Mouse (Mus musculus): ENCODE results near the gene Trak1. TPM values are rescaled to one million over a fixed set of nuclear protein-coding genes. Genes with fewer than 3 reads are reported as not detected.
"Not testable (repeated sequence)": the region's sequence is repeated elsewhere in the genome, so short reads cannot be mapped to it uniquely, and the experiment has no call there.

Gene Trak1
- polyA plus RNA-seq, 1 experiment from 2014 or later, result 16.2 TPM

DNA sequence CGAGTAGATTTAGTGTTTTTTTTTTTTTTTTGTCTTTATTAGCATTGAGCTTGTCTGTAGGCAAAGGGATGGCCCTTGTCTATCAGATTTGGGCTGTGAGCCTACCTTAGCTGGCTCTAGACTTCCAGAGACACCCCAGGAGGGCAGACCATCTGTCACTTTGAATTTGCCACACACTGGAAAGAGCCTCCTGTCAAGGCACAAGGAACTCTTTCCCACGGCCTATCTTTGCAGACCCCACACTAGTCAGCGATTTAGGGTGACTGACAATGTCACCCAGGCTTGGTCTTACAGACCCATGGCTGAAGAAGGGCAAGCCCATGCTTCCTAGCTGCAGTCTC is 147.0 kb downstream of the Trak1 start:
- H3K4me1 ChIP-seq (ENCODE audit: insufficient read depth, low read length), result no peaks in the 10 kb centered on the region
- no peak overlapping the region for H3K27ac ChIP-seq (ENCODE audit: low read length)

GRCm38 (mm10) chr9:121445364-121445763 is 148.1 kb downstream of the Trak1 start:
- H3K36me3 ChIP-seq (ENCODE audit: insufficient read depth, low read length), result peaks cover 36% of the 10 kb centered on the region
- no peak overlapping the region for H3K4me2 ChIP-seq (replicated peaks; ENCODE audit: low read depth, low read length)
- no peaks in the 10 kb centered on the region for H3K27me3 ChIP-seq (ENCODE audit: insufficient read depth, low read length)
- H3K4me3 ChIP-seq (ENCODE audit: low read length), result no peak overlapping the region
- H3K9ac ChIP-seq (replicated peaks; ENCODE audit: low read length), result no peak overlapping the region
- 80% methylated on average over 2 of the region's 2 CpGs for WGBS
- H3K9me3 ChIP-seq (ENCODE audit: low read length), result no peaks in the 10 kb centered on the region
- no peak overlapping the region for H3K27ac ChIP-seq (ENCODE audit: low read length)
- ATAC-seq (ENCODE audit: low FRiP score, low TSS enrichment), result no peak
- H3K4me1 ChIP-seq (ENCODE audit: insufficient read depth, low read length), result no peaks in the 10 kb centered on the region

More for the DNA sequence above, 147.0 kb downstream of the Trak1 start:
- no peak overlapping the region for H3K9ac ChIP-seq (replicated peaks; ENCODE audit: low read length)
- no peaks in the 10 kb centered on the region for H3K9me3 ChIP-seq (ENCODE audit: low read length)
- ATAC-seq (ENCODE audit: low FRiP score, low TSS enrichment), result no peak
- 74% methylated on average over 3 of the region's 3 CpGs for WGBS
- no peaks in the 10 kb centered on the region for H3K27me3 ChIP-seq (ENCODE audit: insufficient read depth, low read length)
- H3K4me3 ChIP-seq (ENCODE audit: low read length), result no peak overlapping the region
- no peak overlapping the region for H3K4me2 ChIP-seq (replicated peaks; ENCODE audit: low read depth, low read length)
- H3K36me3 ChIP-seq (ENCODE audit: insufficient read depth, low read length), result peaks cover 29% of the 10 kb centered on the region

DNA sequence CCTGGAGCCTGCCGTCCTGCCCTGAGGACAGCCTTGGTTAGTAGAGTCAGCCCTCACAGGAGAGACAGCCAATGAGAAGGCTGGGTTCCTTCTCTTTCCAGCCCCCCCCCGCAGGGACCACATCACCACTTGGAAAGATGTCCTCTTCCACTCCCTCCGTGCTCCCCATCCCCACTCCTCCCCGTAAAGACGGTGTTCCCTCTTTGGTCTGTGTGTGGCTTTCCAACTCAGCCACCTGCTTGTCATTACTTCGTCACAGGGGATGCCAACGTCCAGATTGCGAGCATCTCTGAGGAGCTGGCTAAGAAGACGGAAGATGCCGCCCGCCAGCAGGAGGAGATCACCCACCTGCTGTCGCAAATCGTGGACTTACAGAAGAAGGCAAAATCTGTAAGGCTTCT is 149.1 kb downstream of the Trak1 start:
- Histone ChIP-seq H3K9ac (replicated peaks; ENCODE audit: low read length) (no peak overlapping the region), H3K27ac (ENCODE audit: low read length) (no peak overlapping the region), H3K4me3 (ENCODE audit: low read length) (no peak overlapping the region), H3K27me3 (ENCODE audit: insufficient read depth, low read length) (no peaks in the 10 kb centered on the region), H3K4me2 (replicated peaks; ENCODE audit: low read depth, low read length) (no peak overlapping the region), H3K9me3 (ENCODE audit: low read length) (no peaks in the 10 kb centered on the region), H3K36me3 (ENCODE audit: insufficient read depth, low read length) (peaks cover 41% of the 10 kb centered on the region), H3K4me1 (ENCODE audit: insufficient read depth, low read length) (no peaks in the 10 kb centered on the region)
- WGBS, result 88% methylated on average over 13 of the region's 13 CpGs
- no peak for ATAC-seq (ENCODE audit: low FRiP score, low TSS enrichment)

GRCm38 (mm10) chr9:121452342-121452942 is 155.1 kb downstream of the Trak1 start:
- not testable (repeated sequence) for H3K27me3 ChIP-seq (ENCODE audit: insufficient read depth, low read length); H3K9me3 ChIP-seq (ENCODE audit: low read length); ATAC-seq (ENCODE audit: low FRiP score, low TSS enrichment); H3K4me2 ChIP-seq (replicated peaks; ENCODE audit: low read depth, low read length); H3K9ac ChIP-seq (replicated peaks; ENCODE audit: low read length); H3K4me1 ChIP-seq (ENCODE audit: insufficient read depth, low read length); H3K27ac ChIP-seq (ENCODE audit: low read length); H3K4me3 ChIP-seq (ENCODE audit: low read length)
- peaks cover 48% of the 10 kb centered on the region for H3K36me3 ChIP-seq (ENCODE audit: insufficient read depth, low read length)
- 79% methylated on average over 9 of the region's 9 CpGs for WGBS

- ATAC-seq (ENCODE audit: low FRiP score, low TSS enrichment), result no peak
- Histone ChIP-seq H3K36me3 (ENCODE audit: insufficient read depth, low read length) (peaks cover 30% of the 10 kb centered on the region), H3K4me3 (ENCODE audit: low read length) (no peak overlapping the region), H3K9me3 (ENCODE audit: low read length) (no peaks in the 10 kb centered on the region), H3K27me3 (ENCODE audit: insufficient read depth, low read length) (no peaks in the 10 kb centered on the region), H3K4me2 (replicated peaks; ENCODE audit: low read depth, low read length) (no peak overlapping the region), H3K27ac (ENCODE audit: low read length) (no peak overlapping the region), H3K9ac (replicated peaks; ENCODE audit: low read length) (no peak overlapping the region), H3K4me1 (ENCODE audit: insufficient read depth, low read length) (peaks cover 1% of the 10 kb centered on the region)
- WGBS, result 84% methylated on average over 3 of the region's 3 CpGs
These were observed 157.6 kb downstream of the Trak1 start for GRCm38 (mm10) chr9:121454891-121455290.

GRCm38 (mm10) chr9:121456739-121457515 is 159.6 kb downstream of the Trak1 start:
- H3K9ac ChIP-seq (replicated peaks; ENCODE audit: low read length), result no peak overlapping the region
- H3K27me3 ChIP-seq (ENCODE audit: insufficient read depth, low read length), result no peaks in the 10 kb centered on the region
- no peak overlapping the region for H3K4me3 ChIP-seq (ENCODE audit: low read length)
- H3K27ac ChIP-seq (ENCODE audit: low read length), result no peak overlapping the region
- H3K9me3 ChIP-seq (ENCODE audit: low read length), result no peaks in the 10 kb centered on the region
- H3K4me2 ChIP-seq (replicated peaks; ENCODE audit: low read depth, low read length), result no peak overlapping the region
- peaks cover 30% of the 10 kb centered on the region for H3K36me3 ChIP-seq (ENCODE audit: insufficient read depth, low read length)
- ATAC-seq (ENCODE audit: low FRiP score, low TSS enrichment), result no peak
- 78% methylated on average over 13 of the region's 13 CpGs for WGBS
- H3K4me1 ChIP-seq (ENCODE audit: insufficient read depth, low read length), result peaks cover 8% of the 10 kb centered on the region

DNA sequence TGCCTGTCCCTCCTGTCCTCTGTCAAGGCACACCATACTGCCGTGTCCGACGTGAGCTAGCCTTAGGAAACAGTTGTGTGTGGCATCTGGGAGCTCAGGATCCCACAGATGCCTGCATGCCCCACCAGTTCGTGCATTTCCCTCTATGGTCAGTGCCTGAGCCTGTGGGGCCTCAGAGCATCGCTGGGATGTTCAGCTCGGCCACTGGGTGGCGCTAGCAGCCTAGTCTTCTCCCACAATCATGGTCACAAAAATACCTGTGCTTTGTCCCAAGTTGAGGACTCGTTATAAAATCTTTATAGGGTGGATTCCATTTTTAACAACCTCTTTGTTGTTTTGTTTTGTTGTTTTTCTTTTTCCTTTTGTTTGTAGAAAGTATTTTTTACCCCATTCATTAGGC is 161.2 kb downstream of the Trak1 start:
- no peaks in the 10 kb centered on the region for H3K27me3 ChIP-seq (ENCODE audit: insufficient read depth, low read length)
- H3K27ac ChIP-seq (ENCODE audit: low read length), result no peak overlapping the region
- no peak overlapping the region for H3K4me2 ChIP-seq (replicated peaks; ENCODE audit: low read depth, low read length)
- no peaks in the 10 kb centered on the region for H3K9me3 ChIP-seq (ENCODE audit: low read length)
- peaks cover 8% of the 10 kb centered on the region for H3K4me1 ChIP-seq (ENCODE audit: insufficient read depth, low read length)
- no peak for ATAC-seq (ENCODE audit: low FRiP score, low TSS enrichment)
- no peak overlapping the region for H3K9ac ChIP-seq (replicated peaks; ENCODE audit: low read length)
- peaks cover 23% of the 10 kb centered on the region for H3K36me3 ChIP-seq (ENCODE audit: insufficient read depth, low read length)
- 24% methylated on average over 8 of the region's 8 CpGs for WGBS
- no peak overlapping the region for H3K4me3 ChIP-seq (ENCODE audit: low read length)

DNA sequence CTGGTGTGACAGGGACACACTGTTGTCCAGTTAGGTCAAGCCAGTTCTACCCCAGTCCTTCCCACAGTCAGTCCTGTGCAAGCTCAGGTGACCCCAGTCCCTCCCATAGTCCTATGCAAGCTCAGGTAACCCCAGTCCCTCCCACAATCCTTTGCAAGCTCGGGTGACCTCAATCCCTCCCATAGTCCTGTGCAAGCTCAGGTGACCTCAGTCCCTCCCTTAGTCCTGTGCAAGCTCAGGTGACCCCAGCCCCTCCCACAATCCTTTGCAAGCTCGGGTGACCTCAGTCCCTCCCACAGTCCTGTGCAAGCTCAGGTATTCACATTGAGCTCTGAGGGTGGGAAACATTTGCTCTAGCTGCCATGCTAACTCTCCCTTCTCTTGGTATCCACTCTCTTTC is 162.6 kb downstream of the Trak1 start:
- ATAC-seq (ENCODE audit: low FRiP score, low TSS enrichment), result peak; percentile 64; the same call in 1 of the 2 replicates
- Histone ChIP-seq H3K9ac (replicated peaks; ENCODE audit: low read length) (no peak overlapping the region), H3K4me2 (replicated peaks; ENCODE audit: low read depth, low read length) (no peak overlapping the region), H3K27me3 (ENCODE audit: insufficient read depth, low read length) (no peaks in the 10 kb centered on the region), H3K4me1 (ENCODE audit: insufficient read depth, low read length) (peaks cover 8% of the 10 kb centered on the region), H3K9me3 (ENCODE audit: low read length) (no peaks in the 10 kb centered on the region), H3K4me3 (ENCODE audit: low read length) (no peak overlapping the region), H3K27ac (ENCODE audit: low read length) (no peak overlapping the region), H3K36me3 (ENCODE audit: insufficient read depth, low read length) (peaks cover 16% of the 10 kb centered on the region)
- WGBS, result 34% methylated on average over 2 of the region's 2 CpGs

DNA sequence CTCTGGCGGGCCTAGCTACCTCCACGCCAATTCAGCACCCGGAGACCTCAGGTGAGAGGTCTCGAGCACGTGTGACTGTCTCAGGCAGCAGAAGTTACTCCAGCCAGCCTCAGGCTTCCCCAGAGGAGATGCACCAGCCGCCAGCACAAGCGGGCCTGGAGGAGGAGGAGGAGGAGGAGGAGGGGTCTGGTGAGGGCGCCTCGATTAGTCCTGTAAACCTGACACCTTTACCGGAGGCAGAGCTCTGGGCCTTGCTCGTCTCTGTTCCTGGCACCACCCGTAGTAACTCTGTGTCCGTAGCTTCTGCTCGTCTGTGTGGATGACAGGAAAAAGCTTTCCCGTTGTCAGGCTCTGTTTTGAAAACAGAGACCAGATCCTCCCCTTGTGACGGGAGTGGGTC is 163.2 kb downstream of the Trak1 start:
- H3K4me1 ChIP-seq (ENCODE audit: insufficient read depth, low read length), result peaks cover 8% of the 10 kb centered on the region
- no peak overlapping the region for H3K27ac ChIP-seq (ENCODE audit: low read length)
- H3K9me3 ChIP-seq (ENCODE audit: low read length), result no peaks in the 10 kb centered on the region
- H3K9ac ChIP-seq (replicated peaks; ENCODE audit: low read length), result peak overlapping the region; percentile 22; the same call in 1 of the 2 replicates
- ATAC-seq (ENCODE audit: low FRiP score, low TSS enrichment), result peak; percentile 62; the same call in 1 of the 2 replicates
- 32% methylated on average over 16 of the region's 16 CpGs for WGBS
- peaks cover 16% of the 10 kb centered on the region for H3K36me3 ChIP-seq (ENCODE audit: insufficient read depth, low read length)
- no peak overlapping the region for H3K4me3 ChIP-seq (ENCODE audit: low read length)
- no peak overlapping the region for H3K4me2 ChIP-seq (replicated peaks; ENCODE audit: low read depth, low read length)
- no peaks in the 10 kb centered on the region for H3K27me3 ChIP-seq (ENCODE audit: insufficient read depth, low read length)

DNA sequence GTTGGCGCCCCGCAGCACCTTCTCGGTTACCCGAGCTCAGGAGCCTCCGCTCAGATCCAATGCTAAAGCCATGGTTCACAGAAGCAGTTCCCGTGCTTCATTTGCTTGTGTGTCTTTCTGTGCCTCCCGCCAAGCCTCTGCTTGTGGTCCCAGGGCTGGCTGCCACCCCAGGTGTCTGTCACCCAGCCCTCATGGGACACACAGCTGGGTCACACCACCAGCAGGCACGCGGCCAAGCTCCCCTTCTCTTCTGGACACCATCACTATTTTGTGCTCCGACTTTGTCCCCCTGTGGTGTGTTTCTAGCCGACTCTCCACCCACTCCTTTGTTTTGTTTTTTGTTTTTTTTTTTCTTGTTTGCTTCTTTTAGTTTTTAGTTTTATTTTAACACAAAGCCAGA is 170.2 kb downstream of the Trak1 start:
- Histone ChIP-seq H3K27ac (ENCODE audit: low read length) (no peak overlapping the region), H3K4me2 (replicated peaks; ENCODE audit: low read depth, low read length) (no peak overlapping the region), H3K4me3 (ENCODE audit: low read length) (no peak overlapping the region), H3K27me3 (ENCODE audit: insufficient read depth, low read length) (no peaks in the 10 kb centered on the region), H3K9me3 (ENCODE audit: low read length) (no peaks in the 10 kb centered on the region), H3K9ac (replicated peaks; ENCODE audit: low read length) (no peak overlapping the region), H3K36me3 (ENCODE audit: insufficient read depth, low read length) (0 out of 2 replicates have a peak, but pooled peaks cover 8% of the 10 kb centered on the region), H3K4me1 (ENCODE audit: insufficient read depth, low read length) (no peaks in the 10 kb centered on the region)
- no peak for ATAC-seq (ENCODE audit: low FRiP score, low TSS enrichment)
- 84% methylated on average over 11 of the region's 11 CpGs for WGBS

Data from kidney, embryonic 16.5 days (tissue).